Mouse (Mus musculus) frontal cortex, postnatal 10 days (tissue): Measurements from ENCODE around the gene Spg21.

ENCODE experiments used
- DNase-seq, 2 experiments: peaks; one replicate each; pipeline ENCODE4 v3.0.0; 2022; ENCODE audit warnings: low spot score in 2 of 2, mixed read lengths in 1 of 2

Gene Spg21

DNA sequence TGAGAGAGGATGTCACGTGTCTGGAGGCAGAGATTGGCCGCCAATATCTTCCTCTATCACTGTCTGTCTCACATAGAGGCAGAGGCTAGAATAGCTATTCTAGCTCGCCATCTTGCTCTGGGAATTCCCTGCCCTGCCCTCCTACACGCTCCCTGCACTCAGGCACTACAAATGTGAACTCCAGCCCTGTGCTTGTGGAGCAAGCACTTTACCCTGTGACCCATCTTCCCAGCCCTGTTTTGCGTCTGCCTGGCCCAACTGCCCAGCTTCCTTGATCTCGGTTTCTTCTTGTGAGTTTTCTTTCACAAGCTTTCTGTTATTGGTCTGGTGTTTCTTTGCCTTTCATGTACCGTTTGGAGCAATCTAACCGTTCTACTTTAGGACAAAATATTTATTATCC, 18.4 kb downstream of the Spg21 start:
- no peak for DNase-seq

DNA sequence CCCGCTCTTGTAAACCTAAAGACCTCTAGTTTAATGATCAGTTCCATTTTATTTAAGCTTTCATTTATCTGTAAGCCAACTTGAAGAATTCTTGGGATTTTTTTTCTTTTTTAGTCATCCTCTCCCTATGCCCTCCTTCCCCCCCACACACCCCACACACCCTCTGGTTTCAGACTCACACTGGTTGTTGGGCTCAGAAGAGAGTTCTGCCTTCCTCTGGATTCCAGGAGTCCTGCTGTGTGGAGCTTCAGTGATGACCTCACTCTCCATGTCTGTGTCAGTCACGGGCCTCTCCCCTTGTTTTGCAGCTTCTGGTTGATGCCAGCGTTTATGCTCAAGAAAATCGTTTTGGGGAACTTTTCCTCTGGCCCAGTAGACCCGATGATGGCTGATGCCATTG, 19.3 kb downstream of the Spg21 start:
- DNase-seq: no peak

DNA sequence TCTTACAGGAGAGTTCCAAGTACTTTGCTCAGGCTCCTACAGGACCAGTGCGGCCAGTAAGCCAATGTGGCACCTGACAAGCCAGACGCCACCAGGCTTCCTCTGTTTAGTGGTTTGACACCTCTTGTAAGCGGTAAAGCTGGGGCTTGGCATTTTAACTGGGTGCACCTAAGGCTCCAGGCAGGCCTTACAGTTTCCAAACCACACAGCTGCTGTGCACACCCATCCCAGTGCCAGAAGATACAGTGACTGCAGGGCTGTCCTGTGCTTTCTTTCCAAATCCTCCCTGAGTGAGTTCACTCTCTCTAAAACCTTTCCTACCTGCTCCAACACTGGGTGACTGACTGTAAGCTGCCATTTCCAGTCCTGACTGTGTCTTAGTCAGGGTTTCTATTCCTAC, 30.7 kb downstream of the Spg21 start:
- DNase-seq: no peak

DNA sequence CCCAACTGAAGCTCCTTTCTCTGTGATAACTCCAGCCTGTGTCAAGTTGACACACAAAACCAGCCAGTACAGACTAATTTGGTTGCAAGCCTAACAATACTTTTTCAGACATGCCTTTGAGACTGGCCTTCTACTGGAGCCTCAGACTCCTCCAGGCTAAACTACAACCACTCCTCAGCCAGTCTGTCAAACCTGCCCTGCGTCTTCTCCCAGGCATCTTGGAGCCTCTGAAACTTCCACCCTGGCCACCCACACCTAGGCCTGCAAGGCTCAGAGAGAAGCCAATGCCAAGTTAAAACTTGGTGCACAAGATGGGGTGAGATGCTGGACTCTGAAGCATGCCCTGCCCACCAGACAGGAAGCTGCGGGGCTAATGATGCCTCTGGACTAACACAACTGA, 31.6 kb downstream of the Spg21 start:
- DNase-seq: no peak

DNA sequence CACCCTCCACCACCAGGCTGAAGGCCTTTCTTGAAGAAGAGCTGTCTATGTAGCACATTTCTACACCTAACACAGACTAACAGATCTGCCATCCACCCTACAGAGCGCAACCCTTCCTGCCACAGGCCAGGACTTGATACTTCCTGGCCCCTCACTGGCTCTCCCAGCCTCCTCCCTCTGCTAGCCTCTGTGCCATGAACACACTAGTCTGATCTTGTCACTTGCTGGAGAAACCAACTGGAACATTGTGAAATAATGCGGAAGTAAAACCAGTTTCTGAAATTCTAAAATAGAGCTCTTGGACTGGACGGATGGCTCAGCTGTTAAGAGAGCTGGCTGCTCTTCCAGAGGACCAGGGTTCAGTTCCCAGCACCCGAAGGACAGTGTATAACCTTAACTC, 32.1 kb downstream of the Spg21 start:
- no peak for DNase-seq

DNA sequence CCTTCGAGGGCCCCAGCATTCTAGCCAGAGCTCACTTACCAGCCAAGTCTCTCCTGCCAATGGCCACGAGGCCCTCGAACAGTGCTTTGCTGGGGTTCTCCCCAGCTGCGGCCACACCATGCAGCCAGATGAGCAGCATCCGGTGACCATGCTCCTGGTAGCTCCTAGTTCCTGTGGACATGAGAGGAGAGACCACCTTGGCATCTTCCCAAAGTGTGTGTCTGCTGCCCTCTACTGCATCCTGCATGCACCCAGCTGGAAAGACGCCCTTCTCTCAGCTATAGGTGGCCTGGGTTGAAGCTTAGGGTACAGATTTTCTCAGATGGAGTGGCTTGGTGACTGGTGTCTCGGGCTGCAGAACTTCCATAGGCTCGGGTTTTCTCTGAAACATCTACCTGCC, 41.4 kb downstream of the Spg21 start:
- DNase-seq: no peak

DNA sequence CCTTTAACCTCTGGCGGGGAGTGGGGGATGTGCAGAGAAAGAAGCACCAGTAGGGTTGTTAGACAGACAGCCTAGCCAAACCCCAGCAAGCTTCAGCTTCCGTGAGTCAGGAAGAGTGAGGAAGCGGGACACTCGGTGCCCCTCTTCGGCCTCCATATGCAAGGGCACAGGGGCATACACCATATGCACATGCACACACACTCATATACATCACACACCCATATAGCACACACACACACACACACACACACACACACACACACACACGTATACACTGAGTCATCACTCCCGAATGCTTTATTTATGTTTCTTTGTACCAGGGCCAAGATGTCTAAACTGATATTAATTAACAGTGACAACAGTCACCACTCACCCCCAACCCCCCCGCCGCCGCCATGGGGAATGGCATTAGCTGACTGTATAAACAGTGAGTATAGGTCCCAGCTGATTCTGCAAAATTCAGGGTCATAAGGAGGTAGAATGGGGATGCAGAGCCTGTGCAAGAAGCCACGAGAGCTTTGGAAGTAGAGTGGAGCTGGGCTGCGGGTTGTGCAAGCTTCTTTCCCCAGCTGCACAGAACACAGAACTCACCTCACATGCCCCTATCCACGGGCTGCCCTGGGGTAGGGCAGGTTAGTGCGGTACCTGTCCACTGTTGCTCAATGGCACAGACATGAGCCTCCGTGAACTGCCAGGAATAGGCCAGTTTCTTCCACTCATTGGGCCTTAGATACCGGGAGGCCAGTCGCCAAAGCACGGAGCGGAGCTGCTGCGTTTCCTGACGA, 42.2 kb downstream of the Spg21 start:
- DNase-seq: no peak

DNA sequence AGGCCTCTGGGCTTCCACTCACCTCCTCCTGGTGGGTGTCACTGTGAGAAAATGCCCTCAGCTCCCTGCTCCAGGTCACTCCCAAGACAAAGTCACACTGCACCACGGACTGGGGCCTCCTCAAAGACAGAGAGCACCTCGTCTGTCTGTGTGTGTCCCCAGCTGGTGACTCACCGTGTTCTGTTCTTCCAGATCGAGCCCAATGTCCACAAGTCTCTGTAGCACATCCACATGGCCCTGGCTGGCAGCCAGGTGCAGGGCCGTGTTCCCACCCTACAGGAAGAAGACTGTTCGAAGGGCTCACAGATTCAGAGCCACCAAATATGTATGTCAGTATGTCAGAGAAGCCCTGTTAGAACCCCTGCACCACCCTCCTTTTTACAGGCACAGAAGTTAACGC, 47.7 kb downstream of the Spg21 start:
- no peak for DNase-seq

DNA sequence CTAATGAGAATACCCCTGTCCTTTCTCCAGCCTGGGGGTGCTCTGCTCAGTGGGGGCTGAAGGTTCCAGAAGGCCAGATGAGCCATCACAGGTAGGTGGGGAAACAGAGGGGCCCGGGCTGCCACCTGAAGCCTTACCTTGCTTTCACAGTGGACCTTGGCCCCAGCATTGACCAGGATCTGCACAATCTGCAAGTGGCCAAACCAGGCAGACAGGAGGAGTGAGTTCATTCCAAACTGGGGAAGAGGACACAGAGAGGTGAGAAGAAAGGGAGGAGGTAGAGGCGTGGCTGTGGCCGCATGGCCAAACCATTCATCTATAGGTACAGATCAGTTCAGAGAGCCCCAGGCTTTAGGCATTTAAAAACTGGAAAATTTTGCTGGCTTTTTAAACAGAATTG, 51.8 kb downstream of the Spg21 start:
- DNase-seq: no peak

DNA sequence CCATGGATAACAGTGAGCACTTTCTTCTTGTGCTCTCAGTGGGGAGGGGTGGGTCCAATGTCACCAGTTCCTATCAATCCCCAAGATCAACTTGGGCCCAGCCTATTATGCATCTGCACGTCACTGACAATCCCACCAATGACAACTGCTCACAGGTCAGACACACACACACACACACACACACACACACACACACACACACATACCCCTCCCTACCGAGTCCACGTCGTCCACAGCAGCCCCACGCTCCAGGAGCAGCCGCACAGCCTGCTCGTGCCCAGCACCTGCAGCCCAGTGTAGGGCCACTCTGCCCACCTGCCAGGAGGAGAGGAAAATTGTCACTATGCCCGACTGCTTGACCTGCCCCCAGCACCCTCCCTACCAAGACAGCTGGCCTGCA, 53.7 kb downstream of the Spg21 start:
- DNase-seq: no peak

DNA sequence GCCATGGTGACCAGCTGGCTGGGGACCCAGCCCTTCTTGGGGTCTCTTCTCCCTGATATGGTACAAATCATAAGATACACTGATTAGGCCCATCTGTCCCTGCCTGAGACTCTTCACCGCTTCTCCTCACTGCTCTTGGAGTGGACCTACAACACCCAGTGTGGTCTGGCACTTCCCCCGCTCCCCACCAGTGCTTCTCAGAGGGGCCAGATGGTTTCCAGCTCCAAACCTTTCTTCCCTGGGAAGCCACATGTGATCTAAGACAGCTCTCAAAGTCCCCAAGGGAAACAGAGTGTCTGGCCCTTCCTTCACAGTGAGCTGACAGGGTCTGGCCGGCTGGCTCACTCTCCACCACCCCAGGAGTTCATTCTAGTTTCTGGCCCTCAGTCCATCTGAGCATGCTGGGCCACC, 54.1 kb downstream of the Spg21 start:
- no peak for DNase-seq

DNA sequence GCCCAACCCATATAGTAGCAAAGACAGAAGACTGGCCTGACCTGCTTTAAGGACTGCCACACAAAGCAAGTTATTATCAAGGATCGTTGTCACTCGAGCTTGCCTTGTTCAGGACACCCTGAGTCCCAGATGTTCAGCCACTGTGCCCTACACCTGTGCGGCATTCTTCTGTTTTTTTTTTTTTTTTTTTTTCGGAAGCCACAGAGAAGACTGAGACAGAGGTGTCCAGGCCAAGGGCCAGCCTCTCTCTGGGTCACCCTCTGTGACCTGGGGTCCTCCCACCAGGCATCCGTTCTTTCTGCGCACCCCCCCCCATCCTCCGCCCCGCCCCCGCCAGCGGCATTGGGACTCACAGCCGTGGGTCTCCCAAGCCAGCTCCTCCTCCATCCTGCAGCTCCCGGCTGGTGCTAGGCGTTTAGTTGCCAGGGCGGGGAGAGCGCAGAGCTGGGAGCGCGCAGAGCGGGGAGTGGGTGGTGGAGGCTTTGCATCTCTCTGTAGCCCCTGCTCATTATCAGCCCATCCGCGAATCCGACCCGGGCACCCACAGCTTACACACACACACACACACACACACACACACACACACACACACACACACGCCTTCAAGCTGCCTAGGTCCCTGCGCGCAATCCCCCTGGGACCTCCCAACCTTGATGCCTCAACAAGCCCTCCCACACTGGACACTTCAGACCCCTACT, 59.2 kb downstream of the Spg21 start, which contains the start of gene Ankdd1a:
TSS of gene Ankdd1a (minus strand) at position 387 of the 698 bp plus-strand sequence.
- peak; percentile 54 to 61 for DNase-seq

DNA sequence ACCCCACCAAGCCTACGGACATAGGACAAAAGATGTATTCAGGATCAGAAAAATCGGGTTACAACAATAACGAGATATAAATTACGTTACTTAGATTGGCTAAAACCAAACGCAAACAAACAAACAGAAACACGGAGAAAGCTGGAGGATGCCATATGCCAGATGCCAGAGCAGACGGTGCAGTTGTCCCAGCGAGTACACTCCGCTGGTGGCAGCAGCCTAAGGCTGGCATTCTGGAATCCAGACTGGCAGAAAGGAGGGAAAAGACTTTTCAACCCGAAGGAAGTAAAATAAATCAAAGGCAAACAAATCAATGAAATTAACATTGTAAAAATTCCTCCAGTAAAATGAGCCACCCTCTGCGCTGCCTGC, 59.7 kb downstream of the Spg21 start:
- DNase-seq: no peak

DNA sequence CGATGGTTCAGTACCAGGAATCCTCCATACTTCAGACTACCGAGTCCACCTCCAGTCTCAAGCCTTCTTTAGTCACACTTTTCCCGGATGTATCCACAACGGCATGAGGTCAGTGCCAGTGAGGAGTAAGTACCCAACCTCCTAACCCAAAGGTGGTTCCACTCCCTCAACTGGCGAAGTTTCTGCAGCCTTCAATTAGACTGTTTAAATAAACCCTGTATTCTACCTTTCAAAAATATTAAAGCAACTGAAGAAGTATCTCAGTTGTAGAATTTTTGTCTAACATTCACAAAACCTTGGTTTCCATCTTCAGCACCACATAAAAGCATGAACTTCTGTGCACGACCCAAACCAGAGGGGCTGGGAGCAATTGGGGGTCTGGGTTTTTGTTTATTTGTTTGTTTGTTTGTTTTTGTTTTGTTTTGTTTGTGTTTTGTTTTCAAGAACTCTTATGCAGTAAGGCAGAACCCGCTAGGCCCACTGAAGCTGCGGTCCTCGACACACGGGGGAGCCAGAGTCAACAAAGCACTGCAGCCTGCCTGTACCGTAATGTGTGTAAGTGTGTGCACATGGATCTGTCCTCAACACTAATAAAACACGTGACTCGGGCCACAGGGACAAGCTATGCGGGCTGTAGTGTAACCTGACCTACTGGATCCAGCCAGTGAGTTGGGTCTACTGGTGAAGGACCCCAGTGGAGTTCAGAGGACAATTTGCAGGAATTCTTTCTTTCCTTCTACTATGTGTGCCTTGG, 63.0 kb downstream of the Spg21 start:
- peak; percentile 72 to 78 for DNase-seq

DNA sequence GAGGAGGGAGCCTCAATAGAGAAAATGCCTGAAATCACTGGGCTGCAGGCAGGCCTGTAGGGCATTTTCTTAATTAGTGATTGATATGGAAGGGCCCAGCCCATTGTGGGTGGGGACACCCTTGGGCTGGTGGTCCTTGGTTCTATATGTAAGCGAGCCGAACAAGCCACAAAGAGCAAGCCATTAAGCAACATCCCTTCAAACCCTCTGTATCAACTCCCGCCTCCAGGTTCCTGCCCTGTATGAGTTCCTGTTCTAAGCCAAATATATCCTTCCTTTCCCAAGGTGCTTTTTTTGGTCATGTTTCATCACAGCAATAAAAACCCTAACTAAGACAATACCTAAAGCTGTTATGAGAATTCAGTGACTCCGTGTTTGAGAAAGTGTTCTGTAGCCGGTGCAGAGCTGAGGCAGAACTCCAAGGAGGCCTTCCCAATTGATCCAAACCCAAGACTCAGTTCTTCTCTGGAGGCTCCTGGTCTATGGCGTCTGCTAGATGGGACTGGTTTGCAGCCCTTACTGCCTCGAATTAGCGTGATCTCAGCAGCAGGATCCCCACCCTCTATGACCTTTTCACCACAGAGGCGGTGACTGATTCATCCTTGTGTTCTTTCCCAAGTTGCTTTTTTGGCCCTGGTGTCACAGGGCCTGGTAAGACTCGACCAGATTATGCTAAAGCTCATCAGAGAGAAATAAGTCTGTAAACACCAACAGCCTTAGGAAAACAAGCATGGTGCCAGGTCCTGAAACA, 64.9 kb downstream of the Spg21 start:
- DNase-seq: no peak

DNA sequence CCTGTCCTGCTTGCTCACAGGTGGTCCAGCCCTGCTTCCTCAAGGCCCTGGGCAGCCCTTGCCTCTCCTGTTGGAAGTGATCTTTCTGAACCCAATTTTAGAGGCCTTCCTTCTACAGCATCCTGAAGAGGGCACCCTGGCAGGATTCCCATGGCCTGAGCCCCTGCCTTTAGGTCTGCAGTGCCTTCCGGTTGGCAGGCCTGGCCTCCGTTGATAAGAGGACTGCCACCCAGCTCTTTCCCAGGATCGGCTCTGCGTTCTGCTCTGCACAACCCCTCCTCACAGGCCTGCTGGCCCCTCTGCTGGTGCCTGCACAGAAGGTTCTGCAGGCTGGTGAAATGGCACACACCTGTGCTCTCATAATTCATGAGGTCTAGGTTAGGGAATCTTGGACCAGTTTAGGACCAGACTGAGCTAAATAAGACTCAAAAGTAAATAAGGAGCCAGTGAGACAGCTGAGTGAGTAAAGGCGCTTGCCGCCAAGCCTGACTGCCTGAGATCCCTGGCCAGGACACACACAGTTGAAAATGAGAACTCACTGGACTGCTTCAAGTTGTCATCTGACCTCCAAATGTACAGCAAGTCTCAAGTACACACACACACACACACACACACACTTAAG, 67.8 kb downstream of the Spg21 start:
- DNase-seq: no peak

DNA sequence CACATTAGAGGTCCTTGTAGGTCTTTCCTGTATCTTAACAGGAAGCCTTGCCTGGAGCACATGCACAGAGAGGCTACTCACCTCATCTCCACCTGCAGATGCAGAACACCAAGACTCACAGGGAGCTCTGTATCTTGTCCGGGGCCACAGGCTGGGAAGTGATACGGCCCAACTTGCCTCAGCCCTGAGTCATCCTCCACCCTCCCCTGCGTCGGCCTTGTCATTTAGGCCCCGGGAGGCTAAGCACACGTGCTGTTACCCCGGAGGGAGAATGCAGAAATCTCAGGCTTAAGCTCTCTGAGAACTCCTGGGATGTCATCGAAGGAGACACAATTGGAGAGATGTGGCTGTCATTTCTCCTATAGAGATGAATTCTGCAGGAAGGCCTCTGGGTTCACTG, 68.9 kb downstream of the Spg21 start:
- no peak for DNase-seq

DNA sequence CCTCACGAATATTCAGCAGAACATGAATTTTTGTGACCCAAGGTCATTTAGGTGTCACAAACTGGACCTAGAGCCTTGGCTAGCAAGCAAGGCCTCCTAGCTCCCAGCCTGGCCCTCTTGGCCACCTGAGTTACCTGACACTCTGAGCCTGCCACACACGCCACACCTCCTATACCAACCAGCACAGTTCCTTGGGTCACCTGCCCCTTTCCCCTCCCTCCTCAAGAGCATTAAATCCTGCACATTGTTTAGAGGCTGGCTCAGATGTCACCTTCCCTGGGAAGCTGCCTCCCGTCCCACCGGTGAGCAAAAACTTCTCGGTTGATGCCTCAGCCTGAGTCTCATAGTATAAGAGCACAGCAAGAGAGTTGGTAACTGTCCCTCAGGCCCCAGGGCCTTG, 70.5 kb downstream of the Spg21 start:
- no peak for DNase-seq

DNA sequence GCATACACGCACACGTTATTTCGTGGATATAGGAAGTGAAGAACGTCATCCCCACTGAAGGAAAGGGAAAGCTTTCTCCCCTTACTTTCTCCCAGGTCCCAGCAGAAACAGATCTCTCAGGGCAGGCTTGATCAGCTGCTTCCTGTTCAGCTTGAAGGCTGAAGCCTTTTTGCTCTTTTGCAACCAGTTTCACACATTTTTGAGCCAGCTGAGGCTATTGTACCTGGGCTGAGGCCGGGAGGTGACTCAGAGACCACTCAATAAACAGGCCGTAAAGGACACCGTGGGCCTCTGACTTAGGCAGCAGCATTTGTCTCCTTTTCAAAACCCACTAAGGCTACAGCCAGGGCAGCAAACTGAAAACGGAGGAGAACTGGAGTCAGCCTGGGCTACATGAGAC, 72.2 kb downstream of the Spg21 start:
- no peak for DNase-seq

DNA sequence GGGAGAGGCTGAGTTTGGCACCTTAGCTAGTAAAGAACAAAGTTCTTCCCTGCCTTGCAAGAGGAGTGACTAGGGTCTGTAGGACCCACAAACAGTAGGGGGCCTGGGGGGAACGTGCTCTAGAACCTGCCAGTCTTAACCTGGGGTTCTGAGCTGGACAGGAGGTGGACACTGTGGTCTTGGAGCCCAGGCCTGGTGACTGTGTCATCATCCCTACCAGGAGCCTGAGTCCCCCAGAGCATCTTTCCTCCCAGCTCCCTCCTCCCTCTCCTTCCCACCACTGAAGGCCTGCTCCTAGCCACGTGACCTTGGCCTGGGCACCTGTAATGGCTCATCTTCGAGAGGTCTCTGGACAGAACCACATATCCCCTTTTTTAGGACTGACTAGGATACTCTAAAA, 73.4 kb downstream of the Spg21 start:
- no peak for DNase-seq

DNA sequence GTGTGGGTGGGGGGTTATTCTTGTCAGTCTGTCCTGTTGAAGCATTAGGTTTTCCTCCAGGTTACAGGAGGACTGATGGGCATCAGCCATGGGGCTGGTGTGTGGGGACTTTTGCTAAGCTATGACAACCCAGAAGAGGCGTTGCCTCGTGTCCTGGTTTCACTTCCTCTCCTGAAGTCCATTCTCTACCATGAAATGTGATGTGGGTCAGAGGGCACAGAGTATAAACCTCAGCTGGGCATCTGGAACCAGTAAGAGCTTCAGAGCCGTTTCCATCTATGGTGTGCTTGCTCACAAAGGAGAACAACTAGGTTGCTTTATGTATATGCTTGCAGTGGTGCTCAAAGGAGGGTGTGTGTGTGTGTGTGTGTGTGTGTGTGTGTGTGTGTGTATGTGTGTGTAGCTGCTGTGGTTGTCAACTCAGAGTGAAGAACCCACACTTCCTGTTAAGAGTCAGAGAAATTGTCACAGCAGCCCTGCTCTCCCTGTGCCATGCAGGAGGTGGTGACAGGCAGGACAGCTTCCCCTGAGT, 74.5 kb downstream of the Spg21 start:
- DNase-seq: no peak
